Mouse (Mus musculus) embryonic facial prominence, embryonic 14.5 days (tissue): ENCODE results near the gene Mrpl9. TPM values are rescaled to one million over a fixed set of nuclear protein-coding genes. Genes with fewer than 3 reads are reported as not detected.

ENCODE experiments used
- ATAC-seq: fragments of 200-750 bp; cut with Nextera tagmentation; 2 replicates; pipeline ENCODE4 v1.8.0; 2017; ENCODE audit warnings: low read depth, moderate number of reproducible peaks, moderate TSS enrichment
- DNase-seq: peaks from one replicate; pipeline ENCODE4 v3.0.0-alpha.2; 2015; ENCODE audit warnings: low spot score
- H3K27ac ChIP-seq: fragments of 300-500 bp; sonication (generic); replicated peaks from 2 replicates; pipeline ENCODE4 v1.5.1; 2014; ENCODE audit warnings: low read depth, mild to moderate bottlenecking, low read length, moderate library complexity
- H3K27me3 ChIP-seq: fragments of 300-500 bp; sonication (generic); replicated peaks from 2 replicates; pipeline ENCODE4 v1.6.1; 2014; ENCODE audit warnings: low read length; ENCODE audit not compliant: control insufficient read depth, insufficient read depth
- H3K36me3 ChIP-seq: fragments of 300-500 bp; sonication (generic); 2 replicates; pipeline ENCODE4 v1.6.1; 2014; ENCODE audit warnings: low read length, mixed read lengths; ENCODE audit not compliant: control insufficient read depth, insufficient read depth
- H3K4me1 ChIP-seq: fragments of 300-500 bp; sonication (generic); 2 replicates; pipeline ENCODE4 v1.6.1; 2014; ENCODE audit warnings: antibody characterized with exemption, low read length; ENCODE audit not compliant: control insufficient read depth, insufficient read depth
- H3K4me2 ChIP-seq: fragments of 300-500 bp; sonication (generic); 2 replicates; pipeline ENCODE4 v1.6.1; 2014; ENCODE audit warnings: low read depth, mild to moderate bottlenecking, low read length, moderate library complexity, mixed read lengths
- H3K4me3 ChIP-seq: fragments of 300-500 bp; sonication (generic); 2 replicates; pipeline ENCODE4 v1.5.1; 2014; ENCODE audit warnings: low read depth, mild to moderate bottlenecking, low read length
- H3K9ac ChIP-seq: fragments of 300-500 bp; sonication (generic); 2 replicates; pipeline ENCODE4 v1.6.1; 2014; ENCODE audit warnings: low read depth, mild to moderate bottlenecking, low read length, moderate library complexity, mixed read lengths
- H3K9me3 ChIP-seq: fragments of 300-500 bp; sonication (generic); 2 replicates; pipeline ENCODE4 v1.6.1; 2016; ENCODE audit warnings: low read length; ENCODE audit not compliant: control insufficient read depth
- WGBS: fragments of 180-500 bp; shearing (Covaris S2); extraction: QIAGEN DNeasy Blood & Tissue Kit; methylation state at CpG from one replicate; pipeline ENCODE4 v1.1.7; 2014; 5-methylcytosine and 5-hydroxymethylcytosine counted together
- polyA plus RNA-seq: library from polyadenylated mRNA; unstranded; fragments of >200 nt; fragmentation: Nextera tagmentation; extraction: Ambion mirVana; gene quantifications from 2 replicates; pipeline ENCODE4 v1.2.1, GENCODE M21; 2014

Mrpl9 gene
- polyA plus RNA-seq, 1 experiment from 2014 or later = 52.4 TPM

- ATAC-seq (peak; percentile 48; the same call in 1 of the 2 replicates), DNase-seq (peak; percentile 36)
- H3K27ac ChIP-seq = no peak overlapping the region
- H3K9ac ChIP-seq = no peak overlapping the region
- H3K27me3 ChIP-seq = peaks cover 21% of the 10 kb centered on the region
- no peaks in the 10 kb centered on the region for H3K36me3 ChIP-seq
- H3K4me1 ChIP-seq = no peaks in the 10 kb centered on the region
- 51% methylated on average over 4 of the region's 4 CpGs for WGBS
- no peaks in the 10 kb centered on the region for H3K9me3 ChIP-seq
- no peak overlapping the region for H3K4me3 ChIP-seq
- no peak overlapping the region for H3K4me2 ChIP-seq
Measured at GRCm38 (mm10) chr3:94405561-94405960, 37.6 kb upstream of the Mrpl9 start.

- peak overlapping the region; percentile 49 for H3K4me3 ChIP-seq
- no peaks in the 10 kb centered on the region for H3K27me3 ChIP-seq
- peak overlapping the region; percentile 48 for H3K9ac ChIP-seq
- no peak overlapping the region for H3K27ac ChIP-seq
- peak; percentile 20 for ATAC-seq
- 7% methylated on average over 23 of the region's 25 CpGs for WGBS
- H3K4me1 ChIP-seq = peaks cover 8% of the 10 kb centered on the region; the same call in 1 of the 2 replicates
- peak overlapping the region; percentile 85 for H3K4me2 ChIP-seq
- no peaks in the 10 kb centered on the region for H3K9me3 ChIP-seq
- no peak for DNase-seq
- H3K36me3 ChIP-seq = no peaks in the 10 kb centered on the region
Measured at GRCm38 (mm10) chr3:94412530-94412929, 30.6 kb upstream of the Mrpl9 start.

- peak; percentile 99 for DNase-seq
- peak within 1 kb of the TSS; percentile 85 for H3K4me2 ChIP-seq
- 9% methylated on average over 52 of the region's 52 CpGs for WGBS
- peak within 1 kb of the TSS; percentile 61 for H3K9ac ChIP-seq
- H3K4me3 ChIP-seq = peak within 1 kb of the TSS; percentile 49
- peaks cover 8% of the 10 kb centered on the region; the same call in 1 of the 2 replicates for H3K4me1 ChIP-seq
- H3K27me3 ChIP-seq = no peaks in the 10 kb centered on the region
- ATAC-seq = peak; percentile 100
- H3K36me3 ChIP-seq = no peaks in the 10 kb centered on the region
- H3K9me3 ChIP-seq = no peaks in the 10 kb centered on the region
- H3K27ac ChIP-seq = no peak within 1 kb of the TSS
Measured at GRCm38 (mm10) chr3:94413031-94413679, 30.0 kb upstream of the Mrpl9 start, which contains the start of gene Tdrkh. Tdrkh (plus strand) TSS chr3:94413273.

- Histone ChIP-seq H3K9ac (no peak overlapping the region), H3K36me3 (no peaks in the 10 kb centered on the region), H3K4me1 (no peaks in the 10 kb centered on the region), H3K4me3 (no peak overlapping the region), H3K27ac (no peak overlapping the region), H3K4me2 (no peak overlapping the region), H3K27me3 (no peaks in the 10 kb centered on the region), H3K9me3 (no peaks in the 10 kb centered on the region)
- DNase-seq = no peak
- no peak for ATAC-seq
- WGBS = 66% methylated on average over 2 of the region's 2 CpGs
Measured at GRCm38 (mm10) chr3:94430980-94431379, 12.1 kb upstream of the Mrpl9 start.

- DNase-seq (no peak), ATAC-seq (no peak)
- Histone ChIP-seq H3K27ac (no peak overlapping the region), H3K4me3 (no peak overlapping the region), H3K27me3 (no peaks in the 10 kb centered on the region), H3K9ac (no peak overlapping the region), H3K36me3 (no peaks in the 10 kb centered on the region), H3K9me3 (no peaks in the 10 kb centered on the region), H3K4me2 (no peak overlapping the region), H3K4me1 (no peaks in the 10 kb centered on the region)
- WGBS = 91% methylated on average over 2 of the region's 2 CpGs
Measured at GRCm38 (mm10) chr3:94434305-94434704, 8.8 kb upstream of the Mrpl9 start.

- no peaks in the 10 kb centered on the region for H3K36me3 ChIP-seq
- no peaks in the 10 kb centered on the region for H3K4me1 ChIP-seq
- 82% methylated on average over 9 of the region's 9 CpGs for WGBS
- no peak overlapping the region for H3K9ac ChIP-seq
- H3K4me3 ChIP-seq = no peak overlapping the region
- H3K4me2 ChIP-seq = no peak overlapping the region
- H3K27me3 ChIP-seq = no peaks in the 10 kb centered on the region
- no peak for DNase-seq
- ATAC-seq = no peak
- H3K27ac ChIP-seq = no peak overlapping the region
- no peaks in the 10 kb centered on the region for H3K9me3 ChIP-seq
Measured at GRCm38 (mm10) chr3:94436420-94436819, 6.7 kb upstream of the Mrpl9 start.

- Histone ChIP-seq H3K4me2 (no peak overlapping the region), H3K9me3 (no peaks in the 10 kb centered on the region), H3K4me3 (no peak overlapping the region), H3K36me3 (peaks cover 11% of the 10 kb centered on the region; the same call in 1 of the 2 replicates), H3K27me3 (no peaks in the 10 kb centered on the region), H3K4me1 (0 out of 2 replicates have a peak, but pooled peaks cover 4% of the 10 kb centered on the region), H3K27ac (no peak overlapping the region), H3K9ac (no peak overlapping the region)
- DNase-seq (no peak), ATAC-seq (no peak)
- WGBS = 37% methylated on average over 3 of the region's 3 CpGs
Measured at GRCm38 (mm10) chr3:94441182-94441581, 1.9 kb upstream of the Mrpl9 start.

GRCm38 (mm10) chr3:94443597-94443964 is 463 bp downstream of the Mrpl9 start, which contains the start of gene Oaz3:
Oaz3 (minus strand) TSS chr3:94443915.
- Histone ChIP-seq H3K9ac (peak within 1 kb of the TSS; percentile 81), H3K36me3 (peaks cover 34% of the 10 kb centered on the region), H3K4me2 (peak within 1 kb of the TSS; percentile 87), H3K27me3 (no peaks in the 10 kb centered on the region), H3K4me3 (peak within 1 kb of the TSS; percentile 91), H3K9me3 (no peaks in the 10 kb centered on the region; the same call in 1 of the 2 replicates), H3K27ac (peak within 1 kb of the TSS; percentile 50; the same call in 1 of the 2 replicates), H3K4me1 (0 out of 2 replicates have a peak, but pooled peaks cover 4% of the 10 kb centered on the region)
- WGBS = 0% methylated on average over 21 of the region's 24 CpGs
- no peak for DNase-seq
- ATAC-seq = peak; percentile 7; the same call in 1 of the 2 replicates

- no peak overlapping the region for H3K4me3 ChIP-seq
- 85% methylated on average over 2 of the region's 2 CpGs for WGBS
- H3K9ac ChIP-seq = no peak overlapping the region
- no peaks in the 10 kb centered on the region for H3K4me1 ChIP-seq
- no peaks in the 10 kb centered on the region; the same call in 1 of the 2 replicates for H3K9me3 ChIP-seq
- ATAC-seq (no peak), DNase-seq (no peak)
- H3K36me3 ChIP-seq = peaks cover 40% of the 10 kb centered on the region
- H3K4me2 ChIP-seq = no peak overlapping the region
- no peaks in the 10 kb centered on the region for H3K27me3 ChIP-seq
- H3K27ac ChIP-seq = no peak overlapping the region
Measured at GRCm38 (mm10) chr3:94449377-94449776, 6.3 kb downstream of the Mrpl9 start.
